Mouse (Mus musculus) hindlimb bud, embryonic 11.5 days (tissue): ENCODE results near the gene Hs6st1.

ENCODE experiments used
- DNase-seq: peaks from one replicate; pipeline ENCODE4 v3.0.0-alpha.2; 2012; ENCODE audit warnings: low read depth, low spot score; ENCODE audit errors: extremely low spot score

The Hs6st1 gene

DNA sequence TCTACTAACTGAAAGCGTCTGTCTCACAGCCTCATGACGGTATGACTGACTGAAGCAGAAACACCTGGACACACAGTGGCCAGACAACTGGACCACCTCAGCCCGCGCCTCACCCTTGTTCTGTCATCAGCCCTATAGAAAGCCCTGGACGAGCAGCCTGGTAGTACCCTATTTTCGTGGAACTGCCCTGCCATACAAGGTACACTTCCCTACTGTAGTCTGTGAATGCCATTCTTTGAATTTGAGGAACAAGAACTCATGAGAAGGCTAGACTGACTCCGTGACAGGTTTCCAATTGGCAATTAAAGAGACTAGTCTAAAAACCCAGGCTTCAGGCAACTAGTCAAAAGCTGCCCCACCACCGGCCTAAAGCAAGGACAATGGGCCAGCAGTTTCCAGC is 53.0 kb downstream of the Hs6st1 start:
- no peak for DNase-seq

DNA sequence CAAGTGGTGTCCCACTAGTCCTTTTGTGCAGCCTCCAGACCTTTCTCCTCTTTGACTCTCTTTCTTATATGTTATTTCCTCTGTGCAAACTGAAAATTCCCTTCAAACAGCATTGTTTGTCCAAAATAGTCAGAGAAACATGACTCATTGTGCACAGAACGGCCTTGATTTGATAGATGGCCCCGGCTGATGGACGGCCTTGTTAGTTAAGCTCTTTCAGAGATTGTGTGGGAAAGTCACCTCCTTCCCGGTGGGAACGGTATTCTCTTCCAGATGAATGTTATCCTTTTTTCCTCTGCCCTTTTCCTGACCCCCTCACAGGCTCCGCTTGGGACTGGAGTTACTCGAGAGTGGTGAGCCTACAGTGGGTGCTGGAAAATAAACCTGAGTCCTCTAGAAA is 56.9 kb downstream of the Hs6st1 start:
- DNase-seq = no peak

DNA sequence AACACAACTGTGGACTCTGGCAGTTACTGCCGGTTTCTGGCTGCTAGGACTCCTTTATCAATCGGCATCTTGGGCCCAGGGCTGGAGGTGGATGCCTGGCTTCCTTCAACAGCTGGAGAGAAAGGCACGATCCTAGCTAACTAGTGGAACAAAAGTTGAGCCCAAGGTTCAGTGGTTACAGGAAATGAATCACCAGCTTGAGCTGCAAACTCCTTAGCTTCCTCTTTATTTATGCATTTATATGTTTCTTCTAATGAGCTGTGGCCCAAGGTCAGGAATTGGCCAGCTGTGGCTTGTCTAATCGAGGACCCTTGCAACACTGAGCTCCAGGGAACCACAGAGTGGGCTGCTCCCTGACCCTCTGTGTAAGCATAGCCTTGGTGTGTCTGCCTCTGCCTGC is 60.9 kb downstream of the Hs6st1 start:
- no peak for DNase-seq

DNA sequence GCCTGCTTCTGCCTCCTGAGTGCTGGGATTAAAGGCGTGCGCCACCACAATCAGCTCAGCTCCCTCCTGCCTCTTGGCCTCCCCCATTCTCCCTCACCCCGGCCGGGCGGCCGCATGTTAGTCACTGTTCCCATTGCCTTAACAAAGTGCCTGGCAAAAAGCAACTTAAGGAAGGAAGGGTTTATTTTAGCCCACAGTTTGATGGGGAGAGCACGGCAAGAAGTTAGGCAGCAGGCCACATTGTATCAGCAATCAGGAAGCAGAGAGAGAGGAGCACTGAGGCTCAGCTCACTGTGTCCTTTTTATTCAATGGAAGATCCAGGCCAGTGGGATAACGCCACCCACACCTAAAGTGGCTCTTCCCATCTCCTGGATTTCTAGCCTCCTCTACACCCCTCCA is 61.7 kb downstream of the Hs6st1 start:
- DNase-seq = no peak

DNA sequence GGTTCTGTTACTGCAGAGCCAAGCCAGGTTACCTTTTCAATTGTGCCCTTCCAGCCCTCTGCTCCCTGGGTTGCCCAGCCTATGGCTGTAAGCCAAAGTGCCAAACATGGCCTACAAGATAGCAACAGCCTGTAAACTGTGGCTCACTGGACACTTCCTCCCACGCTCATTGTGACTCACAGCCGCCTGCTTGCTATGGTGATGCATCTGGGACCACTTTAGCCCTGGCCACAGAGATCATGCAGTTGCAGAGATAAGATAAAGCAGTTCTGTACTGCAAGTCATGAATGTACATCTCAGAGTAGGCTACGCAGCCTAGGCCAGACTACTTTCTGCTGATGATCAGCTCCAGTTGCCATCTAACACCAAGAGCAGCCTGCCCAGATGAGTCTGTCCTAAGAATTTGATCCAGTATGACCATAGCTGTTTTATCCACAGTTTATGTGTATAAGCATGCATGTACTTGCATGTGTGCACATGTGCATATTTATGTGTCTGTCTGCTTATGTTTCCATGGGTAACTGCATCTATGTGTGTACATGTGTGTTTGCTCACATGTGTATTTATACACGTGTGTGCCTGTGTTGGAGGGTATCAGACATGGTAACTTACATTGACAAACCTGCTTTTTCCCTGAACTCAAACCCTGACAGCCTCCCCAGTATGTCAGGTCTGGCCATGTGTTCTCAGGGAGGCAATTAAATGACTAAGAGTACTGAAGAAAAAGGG is 62.3 kb downstream of the Hs6st1 start:
- DNase-seq = no peak

DNA sequence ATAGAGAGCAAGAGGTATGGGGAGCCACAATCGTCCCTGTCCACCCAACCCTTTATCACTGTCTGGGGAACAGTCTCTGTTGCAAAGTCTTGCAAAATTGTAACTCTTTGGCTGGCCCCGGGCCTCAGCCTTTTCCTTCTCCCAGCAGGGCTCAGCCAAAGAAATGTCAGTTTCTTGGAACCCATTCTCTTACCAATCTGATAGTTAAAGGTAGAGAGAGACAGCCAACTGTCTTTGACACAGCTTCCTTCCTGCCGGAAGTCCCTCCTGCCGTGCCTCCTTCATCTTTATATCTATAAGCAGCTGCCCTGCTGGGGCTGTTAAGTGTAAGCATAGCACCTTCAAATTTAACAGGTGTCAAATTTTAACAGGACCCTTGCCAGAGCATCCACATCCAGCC is 63.0 kb downstream of the Hs6st1 start:
- DNase-seq = no peak

DNA sequence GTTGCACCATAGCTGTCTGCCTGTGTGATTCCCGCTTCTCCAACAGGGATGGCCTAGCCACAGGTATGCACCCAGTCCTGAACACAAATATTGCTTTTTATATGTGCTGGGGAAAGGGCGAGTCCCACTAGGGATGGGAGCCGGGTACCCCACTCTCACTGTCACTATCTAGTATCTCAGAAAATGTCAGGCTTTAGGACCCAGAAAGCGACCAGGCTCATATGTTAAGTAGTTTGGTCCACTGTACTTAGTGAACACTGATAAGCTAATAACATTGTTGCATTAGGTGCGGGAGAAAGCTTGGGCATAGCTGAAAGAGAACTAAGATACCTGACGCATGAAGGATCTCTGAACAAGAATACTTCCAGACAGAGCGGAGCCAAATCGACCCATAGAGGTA is 63.6 kb downstream of the Hs6st1 start:
- no peak for DNase-seq

DNA sequence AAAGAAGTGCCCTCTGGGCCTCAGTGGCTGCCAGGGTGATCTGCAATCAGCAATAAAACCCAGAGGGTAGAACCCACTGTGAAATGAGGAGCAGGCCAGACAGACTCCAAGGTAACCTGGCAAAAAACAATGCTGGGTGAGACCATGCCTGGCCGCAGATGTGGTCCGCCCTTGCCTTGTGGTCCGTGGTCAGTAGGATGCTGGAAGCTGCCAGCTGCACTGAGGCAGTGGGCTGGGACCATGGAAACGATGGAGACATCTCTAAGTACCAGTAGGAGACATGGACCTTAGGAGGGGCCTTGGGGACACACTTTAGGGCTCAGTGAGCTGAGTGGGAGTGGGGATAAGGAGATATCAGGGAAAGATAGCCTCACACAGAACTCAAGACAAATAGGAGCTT is 64.0 kb downstream of the Hs6st1 start:
- no peak for DNase-seq

DNA sequence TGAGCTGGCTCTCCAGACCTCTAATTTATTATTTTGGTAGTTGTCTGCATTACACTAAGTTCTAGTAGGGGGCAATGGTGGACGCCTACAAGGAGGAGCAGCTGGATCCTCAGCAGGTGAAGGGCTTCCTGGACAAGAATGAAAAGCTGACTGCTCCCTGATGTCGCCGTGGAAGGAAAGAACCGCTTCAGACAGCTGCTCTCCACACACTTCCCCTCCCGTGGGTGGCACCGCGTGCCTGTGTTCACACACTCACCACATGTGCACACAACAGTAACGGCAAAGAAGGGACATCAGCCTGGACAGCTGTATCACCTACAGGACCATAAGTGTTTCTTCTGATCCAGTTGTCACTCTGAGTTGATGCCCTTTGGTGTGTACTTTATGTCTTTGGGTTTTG is 64.8 kb downstream of the Hs6st1 start:
- no peak for DNase-seq

DNA sequence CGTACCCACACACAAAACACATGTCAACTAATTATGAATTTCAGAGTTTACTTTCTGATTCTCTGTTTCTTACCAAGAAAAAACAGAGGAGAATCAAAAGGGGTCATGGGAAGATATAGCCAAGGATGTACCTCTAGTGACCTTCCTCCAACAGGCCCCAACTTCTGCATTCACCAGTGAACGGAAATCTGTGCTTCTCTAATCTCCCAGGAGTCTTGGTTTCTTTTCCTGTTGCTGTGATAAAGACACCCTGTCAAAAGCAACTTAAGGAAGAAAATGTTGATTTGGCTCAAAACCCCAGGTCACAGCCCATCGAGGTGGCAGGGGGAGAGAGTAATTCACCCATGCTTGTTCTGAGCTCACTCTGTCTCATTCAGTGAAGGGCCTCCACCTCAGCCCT is 65.4 kb downstream of the Hs6st1 start:
- no peak for DNase-seq

DNA sequence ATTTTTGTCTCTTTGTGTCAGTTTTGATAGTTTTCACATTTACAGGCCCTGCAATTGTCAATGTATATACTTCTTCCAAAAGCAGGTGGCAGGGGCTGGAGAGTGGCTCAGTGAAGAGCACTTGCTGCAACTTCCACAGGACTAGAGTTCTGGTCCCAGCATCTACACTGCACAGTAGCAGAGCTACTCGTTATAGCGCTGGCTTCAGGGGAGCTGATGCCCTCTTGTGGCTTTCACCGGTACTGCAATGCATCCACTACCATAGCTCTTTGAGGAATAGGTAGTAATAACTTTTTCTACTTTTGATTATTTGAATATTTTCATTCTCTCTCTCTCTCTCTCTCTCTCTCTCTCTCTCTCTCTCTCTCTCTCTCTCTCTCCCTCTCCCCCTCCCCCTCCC is 66.4 kb downstream of the Hs6st1 start:
- peak; percentile 50 for DNase-seq

DNA sequence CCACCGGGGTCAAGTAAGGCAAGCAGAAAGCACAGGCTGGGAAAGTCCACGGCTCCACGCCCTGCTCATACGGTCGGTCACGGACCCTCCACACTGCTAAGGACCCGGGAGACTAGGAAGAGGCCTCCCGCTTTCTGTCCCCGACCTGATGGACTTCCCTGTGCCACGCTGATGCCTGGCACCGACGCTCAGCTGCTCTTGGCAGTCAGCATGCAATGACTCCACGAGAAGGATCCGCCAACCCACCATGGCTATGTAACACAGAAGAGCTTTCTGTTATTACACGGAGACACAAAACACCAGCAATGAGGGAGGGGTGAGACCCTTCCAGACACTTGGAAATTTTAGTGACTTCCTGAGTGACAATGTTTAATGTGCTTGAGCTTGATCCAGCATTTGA is 72.1 kb downstream of the Hs6st1 start:
- no peak for DNase-seq

DNA sequence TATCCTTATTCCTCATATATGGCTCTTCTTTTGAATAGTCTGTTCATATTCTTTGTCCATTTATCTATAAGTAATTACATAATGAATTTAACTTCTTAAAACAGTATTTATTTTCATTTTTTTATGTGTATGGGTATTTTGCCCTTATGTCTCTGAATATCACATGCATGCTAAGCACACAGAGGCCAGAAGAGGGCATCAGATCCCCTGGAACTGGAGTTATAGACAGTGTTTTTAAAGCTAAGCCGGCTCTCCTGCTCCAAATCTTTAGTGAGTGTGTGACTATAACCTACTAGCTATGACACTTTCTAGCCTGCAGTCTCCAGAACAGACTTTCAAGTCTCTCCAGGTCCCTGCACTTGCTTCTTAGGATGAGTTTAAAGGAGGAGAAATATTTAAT is 76.8 kb downstream of the Hs6st1 start:
- no peak for DNase-seq

DNA sequence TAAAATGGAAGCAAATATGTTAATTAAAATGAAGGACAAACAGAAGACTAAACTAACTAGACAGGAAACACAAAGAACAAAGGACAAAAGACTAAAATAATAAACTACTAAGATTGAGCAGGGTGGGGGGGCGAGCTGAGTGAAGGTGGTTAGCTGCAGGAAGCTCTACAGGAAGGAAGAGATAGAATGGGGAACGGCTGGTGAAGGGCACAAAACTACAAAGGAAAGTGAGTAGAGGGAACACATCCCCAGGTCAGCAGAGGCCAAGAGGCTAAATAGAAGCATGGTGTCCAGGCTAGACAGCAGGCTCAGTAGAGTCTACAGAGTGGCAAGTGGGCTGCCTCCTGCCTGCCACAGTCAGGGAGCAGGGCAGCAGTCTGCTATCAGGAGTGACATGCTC is 80.6 kb downstream of the Hs6st1 start:
- DNase-seq = no peak

DNA sequence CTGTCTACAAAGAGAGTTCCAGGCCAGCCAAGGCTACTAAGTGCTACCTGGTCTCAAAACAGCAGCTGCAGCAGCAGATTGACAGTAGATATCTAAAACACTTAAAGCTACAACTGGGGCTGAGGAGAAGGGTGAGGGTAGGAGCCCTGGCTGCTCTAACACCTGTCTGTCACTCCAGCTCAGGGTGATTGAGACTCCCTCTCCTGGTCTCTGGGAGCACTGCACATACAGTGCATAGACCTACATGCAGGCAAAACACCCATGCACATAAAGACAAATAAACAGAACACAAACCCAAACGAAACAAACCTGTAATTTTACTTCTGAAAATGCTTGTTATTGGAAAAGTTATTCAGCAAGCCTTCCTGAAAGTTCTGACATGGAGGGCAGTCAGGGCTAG is 81.2 kb downstream of the Hs6st1 start:
- no peak for DNase-seq
